Mouse (Mus musculus) heart, adult 2 months (tissue): ENCODE measurements around the gene Klrb1c. TPM values are rescaled to one million over a fixed set of nuclear protein-coding genes. Genes with fewer than 3 reads are reported as not detected.
"Not testable (repeated sequence)": the region's sequence is repeated elsewhere in the genome, so short reads cannot be mapped to it uniquely, and the experiment has no call there.

Experiments used
- DNase-seq, 2 experiments: peaks; one replicate each; pipeline ENCODE4 v3.0.0; 2021
- H3K27ac ChIP-seq: fragments of 200-600 bp; 2 replicates; pipeline ENCODE4 v1.8.1; 2022
- H3K27me3 ChIP-seq: fragments of 200-500 bp; 2 replicates; pipeline ENCODE4 v1.6.1; 2012; ENCODE audit warnings: mild to moderate bottlenecking, low read length, inconsistent platforms, mixed read lengths; ENCODE audit not compliant: control insufficient read depth, insufficient read depth
- H3K36me3 ChIP-seq: fragments of 200-500 bp; 2 replicates; pipeline ENCODE4 v1.6.1; 2012; ENCODE audit warnings: low read length, inconsistent platforms; ENCODE audit not compliant: control insufficient read depth, insufficient read depth
- H3K4me1 ChIP-seq: fragments of 200-500 bp; 2 replicates; pipeline ENCODE4 v1.6.1; 2011; ENCODE audit warnings: low read length; ENCODE audit not compliant: control insufficient read depth, insufficient read depth
- H3K4me3 ChIP-seq: fragments of 200-600 bp; 2 replicates; pipeline ENCODE4 v1.8.1; 2022
- H3K79me2 ChIP-seq: fragments of 200-500 bp; replicated peaks from 2 replicates; pipeline ENCODE4 v1.6.1; 2012; ENCODE audit warnings: mild to moderate bottlenecking, inconsistent platforms, low read length, moderate library complexity, mixed read lengths; ENCODE audit not compliant: control insufficient read depth, insufficient read depth
- H3K9ac ChIP-seq: fragments of 200-500 bp; 2 replicates; pipeline ENCODE4 v1.6.1; 2012; ENCODE audit warnings: low read depth, mild to moderate bottlenecking, control low read depth, inconsistent platforms, low read length, mixed read lengths
- CTCF ChIP-seq: fragments of 200-600 bp; IDR thresholded peaks from 2 replicates; pipeline ENCODE4 v1.8.1; 2022; ENCODE audit warnings: antibody characterized with exemption, mild to moderate bottlenecking, moderate library complexity
- EP300 ChIP-seq: fragments of 200-500 bp; IDR thresholded peaks from 2 replicates; pipeline ENCODE4 v1.6.1; 2011; ENCODE audit warnings: low read depth, low read length, control low read depth; ENCODE audit not compliant: insufficient read depth
- POLR2A ChIP-seq: fragments of 200-500 bp; IDR thresholded peaks from 2 replicates; pipeline ENCODE4 v1.6.1; 2011; ENCODE audit warnings: mild to moderate bottlenecking, low read depth, low read length, control low read depth; ENCODE audit not compliant: insufficient read depth
- WGBS: fragments of 180-500 bp; shearing (Covaris S2); methylation state at CpG from one replicate; pipeline ENCODE4 v1.1.7; 2018; 5-methylcytosine and 5-hydroxymethylcytosine counted together
- intact Hi-C: fragments of 180-260 bp; cut with DNase I; formaldehyde crosslinking; loops from one replicate; pipeline ENCODE4 v1.15.1; 2025
- polyA plus RNA-seq: library from polyadenylated mRNA; depleted of rRNA; stranded (reverse); fragments of >200 nt; gene quantifications from 2 replicates; pipeline ENCODE4 v1.2.3, GENCODE M21; 2012
- total RNA-seq, 2 experiments: library from RNA; stranded (reverse); gene quantifications; 2 replicates each; pipeline ENCODE4 v1.2.3; 2021

Gene Klrb1c
- total and polyA plus RNA-seq, 3 experiments, result 0.18 to 0.92 (median 0.18) TPM

- H3K27ac ChIP-seq, H3K4me1 ChIP-seq, H3K79me2 ChIP-seq, intact Hi-C loops, H3K36me3 ChIP-seq, H3K9ac ChIP-seq, H3K27me3 ChIP-seq, H3K4me3 ChIP-seq: not testable (repeated sequence)
- 62% methylated on average over 6 of the region's 6 CpGs for WGBS
- peak; percentile 49 to 61 for DNase-seq
- TF ChIP-seq CTCF, result peak; percentile 71
Observed at GRCm38 (mm10) chr6:128766486-128767254, 22.3 kb downstream of the Klrb1c start.

- Histone ChIP-seq H3K9ac (no peak overlapping the region), H3K79me2 (no peaks in the 10 kb centered on the region), H3K27me3 (no peaks in the 10 kb centered on the region), H3K4me3 (no peak overlapping the region), H3K36me3 (no peaks in the 10 kb centered on the region), H3K4me1 (peaks cover 3% of the 10 kb centered on the region; the same call in 1 of the 2 replicates), H3K27ac (no peak overlapping the region)
- WGBS, result 47% methylated on average over 1 of the region's 1 CpGs
- no peak for DNase-seq
- TF ChIP-seq EP300 (no peak), POLR2A (no peak), CTCF (no peak)
- intact Hi-C loops, result loop anchor here (2.0 kb wide), 1 partner anchor 38 kb away; no protein-coding TSS in a partner anchor
Observed at GRCm38 (mm10) chr6:128765211-128765610, 23.8 kb downstream of the Klrb1c start.

GRCm38 (mm10) chr6:128764598-128764997 is 24.4 kb downstream of the Klrb1c start:
- Histone ChIP-seq H3K9ac (no peak overlapping the region), H3K36me3 (no peaks in the 10 kb centered on the region), H3K79me2 (no peaks in the 10 kb centered on the region), H3K4me3 (peak overlapping the region; percentile 36), H3K27me3 (no peaks in the 10 kb centered on the region), H3K4me1 (peaks cover 3% of the 10 kb centered on the region; the same call in 1 of the 2 replicates), H3K27ac (peak overlapping the region; percentile 53)
- intact Hi-C loops, result loop anchor here (1.0 to 2.0 kb wide), 2 partner anchors 38 to 74 kb away; no protein-coding TSS in a partner anchor
- WGBS, result 22% methylated on average over 5 of the region's 5 CpGs
- no peak for DNase-seq
- TF ChIP-seq EP300 (no peak), POLR2A (no peak), CTCF (no peak)

GRCm38 (mm10) chr6:128763736-128764523 is 25.1 kb downstream of the Klrb1c start:
- Histone ChIP-seq H3K79me2 (no peaks in the 10 kb centered on the region), H3K9ac (peak overlapping the region; percentile 71), H3K36me3 (no peaks in the 10 kb centered on the region), H3K27me3 (no peaks in the 10 kb centered on the region), H3K4me3 (peak overlapping the region; percentile 46), H3K27ac (peak overlapping the region; percentile 53), H3K4me1 (peaks cover 3% of the 10 kb centered on the region; the same call in 1 of the 2 replicates)
- TF ChIP-seq CTCF (peak; percentile 82), EP300 (peak; percentile 90), POLR2A (peak; percentile 40; the same call in 1 of the 2 replicates)
- intact Hi-C loops, result loop anchor here (1.0 to 2.0 kb wide), 2 partner anchors 39 to 74 kb away; no protein-coding TSS in a partner anchor
- whole genome bisulfite sequencing, result 2% methylated on average over 30 of the region's 30 CpGs
- DNase-seq, result peak; percentile 94 to 95

GRCm38 (mm10) chr6:128762892-128763670 is 25.9 kb downstream of the Klrb1c start:
- not testable (repeated sequence) for H3K27ac ChIP-seq

More at GRCm38 (mm10) chr6:128762892-128763670, 25.9 kb downstream of the Klrb1c start:
- H3K79me2 ChIP-seq, DNase-seq, intact Hi-C loops, H3K4me1 ChIP-seq, H3K4me3 ChIP-seq, H3K36me3 ChIP-seq, H3K9ac ChIP-seq, H3K27me3 ChIP-seq: not testable (repeated sequence)
- WGBS, result 84% methylated on average over 10 of the region's 10 CpGs
